23 mouse cellular contexts compared by ENCODE assay signal in the genomic region with DNA sequence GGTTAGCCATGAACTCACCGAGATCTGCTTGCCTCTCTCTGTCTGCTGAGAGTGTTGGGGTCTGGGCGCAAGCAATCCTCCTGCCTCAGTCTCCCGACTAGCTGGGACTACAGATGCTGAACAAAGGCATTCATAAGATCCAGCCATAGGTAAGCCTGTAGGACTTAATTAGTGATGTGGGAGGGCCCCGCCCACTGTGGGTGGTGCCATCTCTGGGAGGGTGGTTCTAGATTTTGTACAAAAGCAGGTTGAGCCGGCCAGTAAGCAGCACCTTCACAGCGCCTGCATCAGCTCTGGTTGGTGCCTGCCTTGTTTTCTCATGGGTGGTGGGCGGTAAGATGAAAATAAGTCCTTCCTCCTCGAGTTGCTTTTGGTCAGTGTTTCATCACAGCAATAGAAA. TPM values are rescaled to one million over a fixed set of nuclear protein-coding genes. Genes with fewer than 3 reads are reported as not detected.
DNase-seq lines count a peak whose midpoint lies in the region; ATAC-seq and TF ChIP-seq lines count a peak whose summit lies in the region.
"Had no signal": no experiment of that assay in that cellular context is flagged by ENCODE, and none has a peak within 500 bp of the region (broad histone marks: within the 10 kb centered on the region; RNA-seq: fewer than 3 reads in every experiment).

No protein-coding gene starts in this region.

- peaks cover 24% of the 10 kb centered on the region for H3K27me3 ChIP-seq in liver, embryonic 13.5 days
- peaks cover 37% of the 10 kb centered on the region for H3K27me3 ChIP-seq in liver, embryonic 12.5 days (replicated peaks)
- H3K27me3 ChIP-seq in E14TG2a.4 (ENCODE audit: insufficient read depth, low read length): peaks cover 7% of the 10 kb centered on the region
- peaks cover 6% of the 10 kb centered on the region; the same call in 1 of the 2 replicates for H3K27me3 ChIP-seq in liver, postnatal 0 days (ENCODE audit: insufficient read depth, low read length)
- H3K27me3 ChIP-seq in forebrain, postnatal 0 days (ENCODE audit: insufficient read depth, low read length): peaks cover 3% of the 10 kb centered on the region; the same call in 1 of the 2 replicates
- H3K27me3 ChIP-seq: CH12.LX had no signal

- no peak for TF ChIP-seq EP300 in liver, postnatal 0 days (IDR thresholded peaks at IDR 0.05; ENCODE audit: low read depth)

- in situ Hi-C loops in ES-E14 (cut with MboI; ENCODE audit: low sequenced_read_pairs in 2 of 2, unreplicated experiment in 2 of 2): no loop called here

- 42% methylated on average over 8 of the region's 8 CpGs for WGBS in liver, embryonic 13.5 days (ENCODE audit: insufficient replicate concordance)
- 34% methylated on average over 8 of the region's 8 CpGs for WGBS in liver, embryonic 12.5 days (ENCODE audit: insufficient replicate concordance)
- 56% methylated on average over 8 of the region's 8 CpGs for WGBS in liver, postnatal 0 days (ENCODE audit: insufficient replicate concordance)
- 71% methylated on average over 8 of the region's 8 CpGs for WGBS in forebrain, postnatal 0 days

- H3K4me2 ChIP-seq in liver, embryonic 13.5 days: no peak overlapping the region
- H3K4me2 ChIP-seq in liver, embryonic 12.5 days: no peak overlapping the region
- H3K4me2 ChIP-seq in liver, postnatal 0 days (ENCODE audit: low read depth, low read length): no peak overlapping the region
- H3K4me2 ChIP-seq in forebrain, postnatal 0 days (ENCODE audit: low read depth): no peak overlapping the region
- H3K4me2 ChIP-seq: heart, embryonic 13.5 days; hindbrain, embryonic 12.5 days; liver, embryonic 15.5 days; neural tube, embryonic 13.5 days had no signal

- DNase-seq in liver, embryonic 13.5 days: peak; percentile 34
- peak; percentile 86 for DNase-seq in ES-E14 (ENCODE audit: low read depth, low spot score)
- DNase-seq in liver, postnatal 0 days: peak; percentile 29
- DNase-seq in forebrain, postnatal 0 days: no peak
- no peak for DNase-seq in MN1 (ENCODE audit: low spot score)
- DNase-seq in gastrocnemius, adult 8-10 months (ENCODE audit: low spot score in 2 of 2): no peak
- DNase-seq: adrenal gland, postnatal 10 days; cerebellum, adult 9-11 months; gastrocnemius, postnatal 10 days; right cerebral cortex, postnatal 25 days had no signal

- peaks cover 2% of the 10 kb centered on the region; the same call in 1 of the 2 replicates for H3K4me1 ChIP-seq in liver, embryonic 13.5 days (replicated peaks)
- H3K4me1 ChIP-seq in liver, embryonic 12.5 days: peaks cover 11% of the 10 kb centered on the region; the same call in 1 of the 2 replicates
- H3K4me1 ChIP-seq in E14TG2a.4 (replicated peaks; ENCODE audit: low read depth, low read length): peaks cover 32% of the 10 kb centered on the region
- peaks cover 0 to 4% of the 10 kb centered on the region in 2 experiments; a peak in 2 of 4 replicates for H3K4me1 ChIP-seq in ES-E14 (ENCODE audit: control insufficient read depth in 2 of 2, insufficient read depth in 2 of 2, low read length in 2 of 2, poor library complexity in 1 of 2)
- H3K4me1 ChIP-seq in liver, postnatal 0 days (ENCODE audit: insufficient read depth): no peaks in the 10 kb centered on the region
- H3K4me1 ChIP-seq in forebrain, postnatal 0 days (ENCODE audit: insufficient read depth): peaks cover 6% of the 10 kb centered on the region; the same call in 1 of the 2 replicates

- TF ChIP-seq CTCF in E14TG2a.4 (conservative IDR thresholded peaks at IDR 0.05; ENCODE audit: low read length): no peak
- no peak for TF ChIP-seq CTCF in liver, postnatal 0 days (IDR thresholded peaks at IDR 0.05; ENCODE audit: low read depth)
- no peak for TF ChIP-seq CTCF in forebrain, postnatal 0 days (IDR thresholded peaks at IDR 0.05; ENCODE audit: low read depth)

- no peaks in the 10 kb centered on the region for H3K9me3 ChIP-seq in liver, embryonic 13.5 days (replicated peaks)
- H3K9me3 ChIP-seq in liver, embryonic 12.5 days (replicated peaks): no peaks in the 10 kb centered on the region
- H3K9me3 ChIP-seq in E14TG2a.4 (ENCODE audit: low read length): no peaks in the 10 kb centered on the region
- H3K9me3 ChIP-seq in ES-E14 (ENCODE audit: control insufficient read depth, insufficient read depth, low read depth, low read length): no peaks in the 10 kb centered on the region
- H3K9me3 ChIP-seq in liver, postnatal 0 days (ENCODE audit: low read length): no peaks in the 10 kb centered on the region
- H3K9me3 ChIP-seq in forebrain, postnatal 0 days (ENCODE audit: low read length): no peaks in the 10 kb centered on the region
- H3K9me3 ChIP-seq: heart, embryonic 13.5 days; hindbrain, embryonic 12.5 days; liver, embryonic 15.5 days; megakaryocyte, embryonic 14.5 days; neural tube, embryonic 13.5 days had no signal

- no peak for ATAC-seq in liver, embryonic 13.5 days (ENCODE audit: low read depth)
- ATAC-seq in liver, embryonic 12.5 days: no peak
- ATAC-seq in liver, postnatal 0 days: no peak
- ATAC-seq in forebrain, postnatal 0 days: no peak
- ATAC-seq: forebrain, embryonic 16.5 days had no signal

- no peaks in the 10 kb centered on the region for H3K36me3 ChIP-seq in liver, embryonic 13.5 days
- H3K36me3 ChIP-seq in liver, embryonic 12.5 days: no peaks in the 10 kb centered on the region
- H3K36me3 ChIP-seq in E14TG2a.4 (ENCODE audit: insufficient read depth, low read length) (no peaks in the 10 kb centered on the region), ES-E14 (ENCODE audit: control insufficient read depth, insufficient read depth, low read length, poor library complexity, severe bottlenecking) (no peaks in the 10 kb centered on the region)
- no peaks in the 10 kb centered on the region for H3K36me3 ChIP-seq in liver, postnatal 0 days (replicated peaks; ENCODE audit: insufficient read depth, low read length)
- no peaks in the 10 kb centered on the region for H3K36me3 ChIP-seq in forebrain, postnatal 0 days (ENCODE audit: insufficient read depth)
- H3K36me3 ChIP-seq: heart, embryonic 13.5 days; hindbrain, embryonic 12.5 days; liver, embryonic 15.5 days; neural tube, embryonic 13.5 days had no signal

- H3K4me3 ChIP-seq in liver, embryonic 13.5 days (replicated peaks): no peak overlapping the region
- H3K4me3 ChIP-seq in liver, embryonic 12.5 days: no peak overlapping the region
- 0 out of 2 replicates have a peak overlapping the region, but pooled peaks have one; percentile 32 for H3K4me3 ChIP-seq in E14TG2a.4 (replicated peaks; ENCODE audit: low read length)
- peak overlapping the region in 1 of 2 experiments; percentile 49; a peak in 3 of 4 replicates for H3K4me3 ChIP-seq in ES-E14 (ENCODE audit: insufficient read depth in 1 of 2, low read depth in 1 of 2, low read length in 2 of 2, poor library complexity in 1 of 2, severe bottlenecking in 1 of 2)
- no peak overlapping the region for H3K4me3 ChIP-seq in liver, postnatal 0 days (ENCODE audit: low read depth, low read length)
- no peak overlapping the region for H3K4me3 ChIP-seq in forebrain, postnatal 0 days (ENCODE audit: low read depth, low read length)
- H3K4me3 ChIP-seq: erythroblast, embryonic 14.5 days; heart, embryonic 13.5 days; hindbrain, embryonic 12.5 days; liver, embryonic 15.5 days; megakaryocyte, embryonic 14.5 days; neural tube, embryonic 13.5 days had no signal

- no peak overlapping the region for H3K9ac ChIP-seq in liver, embryonic 13.5 days
- no peak overlapping the region for H3K9ac ChIP-seq in liver, embryonic 12.5 days
- H3K9ac ChIP-seq in ES-E14 (ENCODE audit: insufficient read depth, low read depth, low read length, poor library complexity, severe bottlenecking): no peak overlapping the region
- no peak overlapping the region for H3K9ac ChIP-seq in liver, postnatal 0 days (replicated peaks)
- H3K9ac ChIP-seq in forebrain, postnatal 0 days: no peak overlapping the region
- H3K9ac ChIP-seq: heart, embryonic 13.5 days; hindbrain, embryonic 12.5 days; liver, embryonic 15.5 days; neural tube, embryonic 13.5 days had no signal

- H3K27ac ChIP-seq in liver, embryonic 13.5 days: no peak overlapping the region
- H3K27ac ChIP-seq in liver, embryonic 12.5 days: no peak overlapping the region
- H3K27ac ChIP-seq in ES-E14 (ENCODE audit: insufficient read depth, low read depth, low read length, poor library complexity, severe bottlenecking): no peak overlapping the region
- no peak overlapping the region for H3K27ac ChIP-seq in liver, postnatal 0 days (ENCODE audit: low read depth)
- no peak overlapping the region for H3K27ac ChIP-seq in forebrain, postnatal 0 days (ENCODE audit: low read depth, low read length)
- H3K27ac ChIP-seq: heart, embryonic 13.5 days; hindbrain, embryonic 12.5 days; liver, embryonic 15.5 days; neural tube, embryonic 13.5 days had no signal

TF ChIP-seq in ES-E14, 5 proteins besides CTCF, POLR2A, EP300 and RAD21 (continues in another document):
- TF ChIP-seq ZC3H11A (IDR thresholded peaks at IDR 0.05; ENCODE audit: borderline replicate concordance, low read depth, low read length): no peak
- TF ChIP-seq HCFC1 (IDR thresholded peaks at IDR 0.05; ENCODE audit: borderline replicate concordance, insufficient read depth, low read length): no peak

RNA-seq across cellular contexts. Expression of a gene that starts 3.6 kb away (rescaled TPM):
- 9.8 and 13.2 TPM in 2 replicates for polyA plus RNA-seq in liver, embryonic 13.5 days (2015; fragmentation: Nextera tagmentation; extraction: Ambion mirVana)
- polyA plus RNA-seq in liver, embryonic 12.5 days (2016; fragmentation: Nextera tagmentation; extraction: Ambion mirVana): 9.3 and 10.7 TPM in 2 replicates
- 9.5 and 12.1 TPM in 2 replicates for total RNA-seq in ES-E14 (2012; rRNA removed)
- polyA plus RNA-seq in liver, postnatal 0 days (2015; fragmentation: Nextera tagmentation; extraction: Ambion mirVana): 20.6 and 21.6 TPM in 2 replicates
- 0.90 and 1.3 TPM in 2 replicates for total RNA-seq in forebrain, postnatal 0 days (2014; rRNA removed)
- polyA plus RNA-seq in forebrain, postnatal 0 days (2015; fragmentation: Nextera tagmentation; extraction: Ambion mirVana): 0.70 and 0.82 TPM in 2 replicates
- total RNA-seq in gastrocnemius, adult 8-10 months (2022): 1 to 10 TPM; 1.4 to 2.9 (median 2.5) TPM
- polyA plus RNA-seq: erythroblast, embryonic 14.5 days had no signal

RNA-seq across cellular contexts. Expression of a gene that starts 30.1 kb away (rescaled TPM):
- polyA plus RNA-seq in liver, embryonic 13.5 days (2015; fragmentation: Nextera tagmentation; extraction: Ambion mirVana): not detected in 2 replicates
- polyA plus RNA-seq in liver, embryonic 12.5 days (2016; fragmentation: Nextera tagmentation; extraction: Ambion mirVana): not detected in 2 replicates
- not detected in 2 replicates for total RNA-seq in ES-E14 (2012; rRNA removed)
- polyA plus RNA-seq in liver, postnatal 0 days (2015; fragmentation: Nextera tagmentation; extraction: Ambion mirVana): not detected in 2 replicates
- not detected in 2 replicates for total RNA-seq in forebrain, postnatal 0 days (2014; rRNA removed)
- not detected in 2 replicates for polyA plus RNA-seq in forebrain, postnatal 0 days (2015; fragmentation: Nextera tagmentation; extraction: Ambion mirVana)
- not detected for total RNA-seq in gastrocnemius, adult 8-10 months (2022)
- total RNA-seq: adrenal gland, postnatal 10 days; CH12.LX; gastrocnemius, postnatal 10 days; layer of hippocampus, postnatal 14 days; left cerebral cortex, postnatal 25 days; monocyte, adult 5-6 weeks had no signal
- polyA plus RNA-seq: erythroblast, embryonic 14.5 days; heart, embryonic 13.5 days; liver, embryonic 15.5 days; neural tube, embryonic 13.5 days had no signal

RNA-seq across cellular contexts. Expression of a gene that starts 34.3 kb away (rescaled TPM):
- polyA plus RNA-seq in liver, embryonic 13.5 days (2015; fragmentation: Nextera tagmentation; extraction: Ambion mirVana): 6.8 and 6.9 TPM in 2 replicates
- 11.0 and 12.2 TPM in 2 replicates for polyA plus RNA-seq in liver, embryonic 12.5 days (2016; fragmentation: Nextera tagmentation; extraction: Ambion mirVana)
- total RNA-seq in ES-E14 (2012; rRNA removed): 8.3 and 11.9 TPM in 2 replicates
- 10.5 and 12.1 TPM in 2 replicates for polyA plus RNA-seq in liver, postnatal 0 days (2015; fragmentation: Nextera tagmentation; extraction: Ambion mirVana)
- total RNA-seq in forebrain, postnatal 0 days (2014; rRNA removed): 32.9 and 40.7 TPM in 2 replicates
- polyA plus RNA-seq in forebrain, postnatal 0 days (2015; fragmentation: Nextera tagmentation; extraction: Ambion mirVana): 54.1 and 57.5 TPM in 2 replicates
- 10 to 100 TPM in 1 of 4 experiments, 1 to 10 TPM in 3; 8.7 to 11.7 (median 9.2) TPM for total RNA-seq in gastrocnemius, adult 8-10 months (2022)

Comparison
In these comparisons a context has a peak if more than half of its experiments do, and no peak if none do; other contexts are left out.
1. DNase-seq: peak in liver, embryonic 13.5 days (single experiment), ES-E14 (single experiment) and liver, postnatal 0 days (single experiment); none in forebrain, postnatal 0 days (single experiment), MN1 (single experiment) and gastrocnemius, adult 8-10 months (0 of 2).